Mouse (Mus musculus): ENCODE measurements around the gene Gm11983. TPM values are rescaled to one million over a fixed set of nuclear protein-coding genes. Genes with fewer than 3 reads are reported as not detected.
"Not testable (repeated sequence)": the region's sequence is repeated elsewhere in the genome, so short reads cannot be mapped to it uniquely, and the experiment has no call there.

Gm11983 gene
- 0.08 TPM in 1 of 2 replicates, not detected in the other for polyA plus RNA-seq (2012; rRNA removed)

- no peaks in the 10 kb centered on the region; the same call in 1 of the 2 replicates for H3K4me1 ChIP-seq (ENCODE audit: control insufficient read depth, insufficient read depth, low read length)
- TF ChIP-seq CTCF (IDR thresholded peaks at IDR 0.05; ENCODE audit: extremely low read depth, insufficient read depth, low read length) = no peak
- TF ChIP-seq POLR2A (IDR thresholded peaks at IDR 0.05; ENCODE audit: extremely low read depth, insufficient read depth, low read length) = no peak
- no peak within 1 kb of the TSS for H3K4me3 ChIP-seq (ENCODE audit: insufficient read depth, low read length)
- H3K27ac ChIP-seq (ENCODE audit: insufficient read depth, low read length) = no peak within 1 kb of the TSS
Observed at GRCm38 (mm10) chr11:6837554-6837953, at the start of gene Gm11983. Gene Gm11983, minus strand, starts transcription at chr11:6837654.

- H3K27ac ChIP-seq (ENCODE audit: insufficient read depth, low read length); H3K4me1 ChIP-seq (ENCODE audit: control insufficient read depth, insufficient read depth, low read length); H3K4me3 ChIP-seq (ENCODE audit: insufficient read depth, low read length): not testable (repeated sequence)
Observed at GRCm38 (mm10) chr11:6883045-6883444, 45.6 kb upstream of the Gm11983 start.

GRCm38 (mm10) chr11:6881614-6882013 is 44.2 kb upstream of the Gm11983 start:
- TF ChIP-seq CTCF (IDR thresholded peaks at IDR 0.05; ENCODE audit: extremely low read depth, insufficient read depth, low read length) = peak; percentile 30; the same call in 1 of the 2 replicates
- TF ChIP-seq POLR2A (IDR thresholded peaks at IDR 0.05; ENCODE audit: extremely low read depth, insufficient read depth, low read length) = no peak
- no peak overlapping the region for H3K27ac ChIP-seq (ENCODE audit: insufficient read depth, low read length)
- no peaks in the 10 kb centered on the region for H3K4me1 ChIP-seq (ENCODE audit: control insufficient read depth, insufficient read depth, low read length)
- H3K4me3 ChIP-seq (ENCODE audit: insufficient read depth, low read length) = no peak overlapping the region

GRCm38 (mm10) chr11:6877740-6878139 is 40.3 kb upstream of the Gm11983 start:
- no peak overlapping the region for H3K27ac ChIP-seq (ENCODE audit: insufficient read depth, low read length)
- TF ChIP-seq POLR2A (IDR thresholded peaks at IDR 0.05; ENCODE audit: extremely low read depth, insufficient read depth, low read length) (no peak), CTCF (IDR thresholded peaks at IDR 0.05; ENCODE audit: extremely low read depth, insufficient read depth, low read length) (no peak)
- no peaks in the 10 kb centered on the region for H3K4me1 ChIP-seq (ENCODE audit: control insufficient read depth, insufficient read depth, low read length)
- no peak overlapping the region for H3K4me3 ChIP-seq (ENCODE audit: insufficient read depth, low read length)

- TF ChIP-seq POLR2A (IDR thresholded peaks at IDR 0.05; ENCODE audit: extremely low read depth, insufficient read depth, low read length) = no peak
- TF ChIP-seq CTCF (IDR thresholded peaks at IDR 0.05; ENCODE audit: extremely low read depth, insufficient read depth, low read length) = no peak
- no peaks in the 10 kb centered on the region for H3K4me1 ChIP-seq (ENCODE audit: control insufficient read depth, insufficient read depth, low read length)
- no peak overlapping the region for H3K4me3 ChIP-seq (ENCODE audit: insufficient read depth, low read length)
- no peak overlapping the region for H3K27ac ChIP-seq (ENCODE audit: insufficient read depth, low read length)
Observed at GRCm38 (mm10) chr11:6870947-6871346, 33.5 kb upstream of the Gm11983 start.

GRCm38 (mm10) chr11:6865536-6865935 is 28.1 kb upstream of the Gm11983 start:
- TF ChIP-seq POLR2A (IDR thresholded peaks at IDR 0.05; ENCODE audit: extremely low read depth, insufficient read depth, low read length) = no peak
- TF ChIP-seq CTCF (IDR thresholded peaks at IDR 0.05; ENCODE audit: extremely low read depth, insufficient read depth, low read length) = no peak

GRCm38 (mm10) chr11:6862185-6862584 is 24.7 kb upstream of the Gm11983 start:
- Histone ChIP-seq H3K27ac (ENCODE audit: insufficient read depth, low read length) (no peak overlapping the region), H3K4me3 (ENCODE audit: insufficient read depth, low read length) (no peak overlapping the region), H3K4me1 (ENCODE audit: control insufficient read depth, insufficient read depth, low read length) (no peaks in the 10 kb centered on the region)
- no peak for TF ChIP-seq POLR2A (IDR thresholded peaks at IDR 0.05; ENCODE audit: extremely low read depth, insufficient read depth, low read length)
- TF ChIP-seq CTCF (IDR thresholded peaks at IDR 0.05; ENCODE audit: extremely low read depth, insufficient read depth, low read length) = no peak

More at GRCm38 (mm10) chr11:6865536-6865935, 28.1 kb upstream of the Gm11983 start:
- Histone ChIP-seq H3K4me3 (ENCODE audit: insufficient read depth, low read length) (no peak overlapping the region), H3K4me1 (ENCODE audit: control insufficient read depth, insufficient read depth, low read length) (no peaks in the 10 kb centered on the region), H3K27ac (ENCODE audit: insufficient read depth, low read length) (no peak overlapping the region)

- H3K4me3 ChIP-seq (ENCODE audit: insufficient read depth, low read length) = no peak overlapping the region
- H3K27ac ChIP-seq (ENCODE audit: insufficient read depth, low read length) = no peak overlapping the region
- no peaks in the 10 kb centered on the region for H3K4me1 ChIP-seq (ENCODE audit: control insufficient read depth, insufficient read depth, low read length)
- TF ChIP-seq POLR2A (IDR thresholded peaks at IDR 0.05; ENCODE audit: extremely low read depth, insufficient read depth, low read length) (no peak), CTCF (IDR thresholded peaks at IDR 0.05; ENCODE audit: extremely low read depth, insufficient read depth, low read length) (no peak)
Observed at GRCm38 (mm10) chr11:6859898-6860858, 22.7 kb upstream of the Gm11983 start.

- TF ChIP-seq POLR2A (IDR thresholded peaks at IDR 0.05; ENCODE audit: extremely low read depth, insufficient read depth, low read length) = no peak
- no peak for TF ChIP-seq CTCF (IDR thresholded peaks at IDR 0.05; ENCODE audit: extremely low read depth, insufficient read depth, low read length)
Observed at GRCm38 (mm10) chr11:6859096-6859495, 21.6 kb upstream of the Gm11983 start.

GRCm38 (mm10) chr11:6855942-6856341 is 18.5 kb upstream of the Gm11983 start:
- H3K4me1 ChIP-seq (ENCODE audit: control insufficient read depth, insufficient read depth, low read length) = no peaks in the 10 kb centered on the region
- TF ChIP-seq POLR2A (IDR thresholded peaks at IDR 0.05; ENCODE audit: extremely low read depth, insufficient read depth, low read length) (no peak), CTCF (IDR thresholded peaks at IDR 0.05; ENCODE audit: extremely low read depth, insufficient read depth, low read length) (no peak)
- no peak overlapping the region for H3K27ac ChIP-seq (ENCODE audit: insufficient read depth, low read length)
- H3K4me3 ChIP-seq (ENCODE audit: insufficient read depth, low read length) = no peak overlapping the region

More at GRCm38 (mm10) chr11:6859096-6859495, 21.6 kb upstream of the Gm11983 start:
- H3K4me1 ChIP-seq (ENCODE audit: control insufficient read depth, insufficient read depth, low read length) = no peaks in the 10 kb centered on the region
- H3K4me3 ChIP-seq (ENCODE audit: insufficient read depth, low read length) = no peak overlapping the region
- H3K27ac ChIP-seq (ENCODE audit: insufficient read depth, low read length) = no peak overlapping the region

- not testable (repeated sequence) for H3K27ac ChIP-seq (ENCODE audit: insufficient read depth, low read length); H3K4me3 ChIP-seq (ENCODE audit: insufficient read depth, low read length); H3K4me1 ChIP-seq (ENCODE audit: control insufficient read depth, insufficient read depth, low read length)
Observed at GRCm38 (mm10) chr11:6853366-6853765, 15.9 kb upstream of the Gm11983 start.
